In the genomic region with DNA sequence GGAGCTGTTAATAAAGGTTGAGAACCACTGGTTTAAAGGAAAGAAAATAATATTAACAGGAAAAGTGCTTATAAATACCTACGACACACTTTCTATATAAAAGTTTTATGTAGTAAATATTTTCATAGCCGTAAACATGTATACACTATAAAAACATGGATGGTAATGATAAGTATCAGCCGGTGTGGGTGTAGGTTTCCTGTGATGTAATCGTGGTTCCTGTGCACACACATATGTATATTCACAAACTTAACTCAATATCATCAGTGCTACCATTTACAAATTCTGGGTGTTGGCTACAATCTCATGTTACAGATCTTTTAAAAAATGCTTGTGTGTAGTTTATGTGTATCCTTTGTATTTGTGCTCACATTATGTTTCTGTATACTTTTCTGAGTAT, we compare ENCODE assay signal across 17 mouse cellular contexts. TPM values are rescaled to one million over a fixed set of nuclear protein-coding genes. Genes with fewer than 3 reads are reported as not detected.
DNase-seq lines count a peak whose midpoint lies in the region; ATAC-seq lines count a peak whose summit lies in the region.
"Had no signal": no experiment of that assay in that cellular context is flagged by ENCODE, and none has a peak within 500 bp of the region (broad histone marks: within the 10 kb centered on the region; RNA-seq: fewer than 3 reads in every experiment).

No protein-coding gene starts in this region.

- DNase-seq in CD4-positive helper T cell, adult 2 months (ENCODE audit: low read depth, low spot score) = peak; percentile 21
- peak; percentile 51 for DNase-seq in induced T-regulatory cell, adult 2 months (ENCODE audit: low read depth)
- DNase-seq in thymus, postnatal 0 days (ENCODE audit: low spot score) = no peak
- no peak for DNase-seq in adrenal gland, adult 2 months
- DNase-seq: adrenal gland, postnatal 10 days; adrenal gland, postnatal 25 days; B cell, adult 2 months; cerebellum, adult 11-12 months; cerebellum, adult 2 months; cerebellum, adult 9-10 months; cerebellum, postnatal 10 days; cerebellum, postnatal 25 days; forebrain, postnatal 0 days had no signal

- ATAC-seq in CD4-positive, CD25-positive, alpha-beta regulatory T cell, adult 4 months = peak; percentile 49
- no peak for ATAC-seq in cerebellum, adult (ENCODE audit: insufficient number of reproducible peaks, low FRiP score, low TSS enrichment)
- ATAC-seq: forebrain, embryonic 13.5 days; forebrain, embryonic 15.5 days; forebrain, postnatal 0 days had no signal

RNA-seq across cellular contexts. Expression of gene Lyst, which starts 24.0 kb away (rescaled TPM):
- 10 to 100 TPM in 1 of 2 experiments, 1 to 10 TPM in 1; 9.0 to 10.5 TPM for polyA plus RNA-seq in CD4-positive, CD25-positive, alpha-beta regulatory T cell, adult 4 months (2017; shearing (Covaris generic))
- polyA plus RNA-seq in thymus, postnatal 0 days (2015; fragmentation: Nextera tagmentation; extraction: Ambion mirVana) = 11.5 and 16.3 TPM in 2 replicates
- 10 to 100 TPM; 27.8 to 31.4 TPM for total RNA-seq in adrenal gland, adult 2 months (2021)
- polyA plus RNA-seq in adrenal gland, adult 2 months (2012; rRNA removed) = 1.2 TPM in 2 replicates

Comparison
In these comparisons a context has a peak if more than half of its experiments do, and no peak if none do; other contexts are left out.
1. DNase-seq: peak in CD4-positive helper T cell, adult 2 months (single experiment) and induced T-regulatory cell, adult 2 months (single experiment); none in thymus, postnatal 0 days (single experiment) and adrenal gland, adult 2 months (single experiment).